Mouse (Mus musculus) liver, postnatal 0 days (tissue): ENCODE data around the gene Tmem205.

Experiments used
- CTCF ChIP-seq: sonication (generic); IDR thresholded peaks from 2 replicates; pipeline ENCODE4 v1.5.1; 2016; ENCODE audit warnings: antibody characterized with exemption, low read depth
- EP300 ChIP-seq: IDR thresholded peaks from 2 replicates; pipeline ENCODE4 v1.6.1; 2016; ENCODE audit warnings: antibody characterized with exemption, low read depth, mild to moderate bottlenecking

DNA sequence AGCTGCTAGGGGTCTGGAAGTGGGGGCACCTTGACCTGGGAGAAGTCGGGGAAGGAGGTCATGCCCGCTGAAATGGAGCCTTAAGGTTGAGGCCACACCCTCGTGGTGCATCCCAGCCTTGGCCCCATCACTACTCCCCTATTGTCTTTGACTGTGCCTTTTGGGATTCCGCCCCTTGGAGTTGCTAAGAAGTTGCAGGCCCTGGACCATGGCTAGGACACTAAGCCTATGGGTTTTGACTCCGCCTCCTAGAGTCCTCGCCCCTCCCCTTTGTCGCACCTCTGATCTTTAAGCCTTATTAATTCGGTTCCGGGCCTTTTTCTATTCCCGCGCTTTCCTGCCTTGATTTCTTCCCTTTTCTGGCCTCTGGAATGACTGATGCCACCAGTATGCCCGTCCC is 16.3 kb upstream of the Tmem205 start:
- TF ChIP-seq EP300, result no peak
- TF ChIP-seq CTCF, result no peak
